Mouse (Mus musculus): ENCODE measurements around the gene Jph4. TPM values are rescaled to one million over a fixed set of nuclear protein-coding genes. Genes with fewer than 3 reads are reported as not detected.

The Jph4 gene
- 2.6 and 2.9 TPM in 2 replicates for polyA plus RNA-seq (2016; fragmentation: Nextera tagmentation; extraction: Ambion mirVana)

- H3K4me2 ChIP-seq (replicated peaks) = peak within 1 kb of the TSS; percentile 100
- H3K4me1 ChIP-seq = peaks cover 25% of the 10 kb centered on the region
- 0 out of 2 replicates have a peak within 1 kb of the TSS, but pooled peaks have one; percentile 54 for H3K27ac ChIP-seq
- peak within 1 kb of the TSS; percentile 65 for H3K4me3 ChIP-seq
- peaks cover 57% of the 10 kb centered on the region for H3K27me3 ChIP-seq
- 4% methylated on average over 21 of the region's 21 CpGs for WGBS
- H3K9me3 ChIP-seq = no peaks in the 10 kb centered on the region
- peak within 1 kb of the TSS; percentile 67 for H3K9ac ChIP-seq
- no peak for ATAC-seq (ENCODE audit: insufficient number of reproducible peaks, insufficient read depth, low FRiP score, low TSS enrichment)
- no peaks in the 10 kb centered on the region for H3K36me3 ChIP-seq
These were observed at the start of gene Jph4 for GRCm38 (mm10) chr14:55116425-55117200. TSS of gene Jph4 (minus strand) at chr14:55116935.

- H3K4me2 ChIP-seq (replicated peaks) = no peak overlapping the region
- peaks cover 6% of the 10 kb centered on the region; the same call in 1 of the 2 replicates for H3K27me3 ChIP-seq
- WGBS = 45% methylated on average over 5 of the region's 5 CpGs
- H3K4me1 ChIP-seq = peaks cover 6% of the 10 kb centered on the region; the same call in 1 of the 2 replicates
- H3K4me3 ChIP-seq = no peak overlapping the region
- H3K27ac ChIP-seq = no peak overlapping the region
- no peaks in the 10 kb centered on the region for H3K36me3 ChIP-seq
- no peak for ATAC-seq (ENCODE audit: insufficient number of reproducible peaks, insufficient read depth, low FRiP score, low TSS enrichment)
- no peak overlapping the region for H3K9ac ChIP-seq
- no peaks in the 10 kb centered on the region for H3K9me3 ChIP-seq
These were observed 47.6 kb upstream of the Jph4 start for GRCm38 (mm10) chr14:55164172-55164806.

- no peaks in the 10 kb centered on the region for H3K36me3 ChIP-seq
- peaks cover 6% of the 10 kb centered on the region; the same call in 1 of the 2 replicates for H3K4me1 ChIP-seq
- H3K9ac ChIP-seq = no peak overlapping the region
- H3K27ac ChIP-seq = no peak overlapping the region
- H3K4me2 ChIP-seq (replicated peaks) = no peak overlapping the region
- H3K9me3 ChIP-seq = no peaks in the 10 kb centered on the region
- H3K27me3 ChIP-seq = no peaks in the 10 kb centered on the region
- WGBS = 79% methylated on average over 4 of the region's 4 CpGs
- ATAC-seq (ENCODE audit: insufficient number of reproducible peaks, insufficient read depth, low FRiP score, low TSS enrichment) = no peak
- no peak overlapping the region for H3K4me3 ChIP-seq
These were observed 45.4 kb upstream of the Jph4 start for GRCm38 (mm10) chr14:55162168-55162567.

DNA sequence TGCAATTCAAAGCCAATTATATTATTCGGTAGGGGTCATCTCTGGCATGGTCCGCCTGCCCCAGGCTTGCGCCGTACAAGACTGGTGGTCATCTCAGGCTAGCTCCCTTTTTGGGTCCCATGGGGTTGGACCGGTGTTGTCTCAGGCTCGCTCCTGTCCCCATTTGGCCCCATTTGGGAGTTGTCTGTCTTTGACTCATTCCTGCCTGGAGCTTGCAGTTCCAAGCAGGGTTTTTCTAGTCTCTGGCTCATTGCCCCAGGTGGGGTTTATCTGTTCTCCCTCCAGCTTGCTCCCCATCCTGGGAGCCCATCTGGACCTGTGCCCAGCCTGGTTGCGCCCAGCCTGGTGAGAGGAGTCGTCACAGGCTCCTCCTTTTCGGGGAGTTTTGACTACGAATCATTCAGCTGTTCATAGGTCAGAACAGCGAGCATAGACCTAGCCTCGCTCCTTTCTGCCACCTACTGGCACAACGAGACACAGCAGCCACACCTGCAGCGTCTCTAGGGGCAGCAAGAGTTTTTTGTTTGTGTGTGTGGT is 44.4 kb upstream of the Jph4 start:
- ATAC-seq (ENCODE audit: insufficient number of reproducible peaks, insufficient read depth, low FRiP score, low TSS enrichment) = peak; percentile 63; the same call in 1 of the 2 replicates
- Histone ChIP-seq H3K36me3 (no peaks in the 10 kb centered on the region), H3K4me3 (no peak overlapping the region), H3K4me1 (peaks cover 6% of the 10 kb centered on the region; the same call in 1 of the 2 replicates), H3K27me3 (no peaks in the 10 kb centered on the region), H3K27ac (no peak overlapping the region), H3K4me2 (replicated peaks) (peak overlapping the region; percentile 38; the same call in 1 of the 2 replicates), H3K9ac (no peak overlapping the region), H3K9me3 (no peaks in the 10 kb centered on the region)
- 29% methylated on average over 14 of the region's 14 CpGs for WGBS

- 0 out of 2 replicates have a peak overlapping the region, but pooled peaks have one; percentile 38 for H3K4me2 ChIP-seq (replicated peaks)
- H3K27ac ChIP-seq = no peak overlapping the region
- H3K27me3 ChIP-seq = no peaks in the 10 kb centered on the region
- ATAC-seq (ENCODE audit: insufficient number of reproducible peaks, insufficient read depth, low FRiP score, low TSS enrichment) = peak; percentile 54; the same call in 1 of the 2 replicates
- WGBS = 81% methylated on average over 10 of the region's 10 CpGs
- H3K4me3 ChIP-seq = no peak overlapping the region
- no peaks in the 10 kb centered on the region for H3K9me3 ChIP-seq
- no peak overlapping the region for H3K9ac ChIP-seq
- H3K36me3 ChIP-seq = no peaks in the 10 kb centered on the region
- peaks cover 6% of the 10 kb centered on the region; the same call in 1 of the 2 replicates for H3K4me1 ChIP-seq
These were observed 43.7 kb upstream of the Jph4 start for GRCm38 (mm10) chr14:55160251-55161071.

- 65% methylated on average over 12 of the region's 12 CpGs for WGBS
These were observed 40.8 kb upstream of the Jph4 start for GRCm38 (mm10) chr14:55157322-55158065.

GRCm38 (mm10) chr14:55152951-55153481 is 36.3 kb upstream of the Jph4 start:
- H3K27ac ChIP-seq = no peak overlapping the region
- no peaks in the 10 kb centered on the region for H3K27me3 ChIP-seq
- H3K9me3 ChIP-seq = no peaks in the 10 kb centered on the region
- H3K9ac ChIP-seq = no peak overlapping the region
- H3K4me2 ChIP-seq (replicated peaks) = no peak overlapping the region
- 88% methylated on average over 16 of the region's 16 CpGs for WGBS
- no peaks in the 10 kb centered on the region for H3K4me1 ChIP-seq
- no peak overlapping the region for H3K4me3 ChIP-seq
- no peaks in the 10 kb centered on the region for H3K36me3 ChIP-seq
- ATAC-seq (ENCODE audit: insufficient number of reproducible peaks, insufficient read depth, low FRiP score, low TSS enrichment) = no peak

More at GRCm38 (mm10) chr14:55157322-55158065, 40.8 kb upstream of the Jph4 start:
- Histone ChIP-seq H3K4me2 (replicated peaks) (no peak overlapping the region), H3K27me3 (no peaks in the 10 kb centered on the region), H3K4me3 (no peak overlapping the region), H3K36me3 (no peaks in the 10 kb centered on the region), H3K9ac (no peak overlapping the region), H3K9me3 (no peaks in the 10 kb centered on the region), H3K4me1 (no peaks in the 10 kb centered on the region), H3K27ac (no peak overlapping the region)
- ATAC-seq (ENCODE audit: insufficient number of reproducible peaks, insufficient read depth, low FRiP score, low TSS enrichment) = no peak

DNA sequence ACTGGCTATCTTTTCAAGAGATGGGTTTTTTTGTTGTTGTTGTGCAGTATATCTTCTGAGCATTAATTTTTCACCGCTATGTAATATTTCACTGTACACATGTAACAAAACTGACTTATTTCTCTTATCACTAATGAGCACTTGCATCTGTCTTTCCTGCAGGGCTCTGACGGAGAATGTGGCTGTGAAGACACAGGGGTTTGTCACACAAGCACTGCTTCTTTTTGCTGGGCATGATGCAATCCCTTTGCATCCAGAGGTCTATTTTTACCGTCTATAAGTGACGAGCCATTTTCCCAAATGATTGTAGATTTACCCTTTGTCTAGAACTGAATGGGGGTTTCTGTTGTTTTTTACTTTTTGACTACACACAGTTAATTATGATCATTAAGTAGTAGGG is 35.4 kb upstream of the Jph4 start:
- H3K4me2 ChIP-seq (replicated peaks) = no peak overlapping the region
- H3K9me3 ChIP-seq = no peaks in the 10 kb centered on the region
- H3K27ac ChIP-seq = no peak overlapping the region
- H3K9ac ChIP-seq = no peak overlapping the region
- H3K4me3 ChIP-seq = no peak overlapping the region
- ATAC-seq (ENCODE audit: insufficient number of reproducible peaks, insufficient read depth, low FRiP score, low TSS enrichment) = no peak
- no peaks in the 10 kb centered on the region for H3K27me3 ChIP-seq
- WGBS = 83% methylated on average over 4 of the region's 4 CpGs
- H3K36me3 ChIP-seq = no peaks in the 10 kb centered on the region
- no peaks in the 10 kb centered on the region for H3K4me1 ChIP-seq

GRCm38 (mm10) chr14:55150985-55151384 is 34.2 kb upstream of the Jph4 start:
- Histone ChIP-seq H3K9me3 (no peaks in the 10 kb centered on the region), H3K27me3 (no peaks in the 10 kb centered on the region), H3K4me3 (no peak overlapping the region), H3K36me3 (no peaks in the 10 kb centered on the region), H3K4me2 (replicated peaks) (no peak overlapping the region), H3K4me1 (no peaks in the 10 kb centered on the region), H3K9ac (no peak overlapping the region), H3K27ac (no peak overlapping the region)
- ATAC-seq (ENCODE audit: insufficient number of reproducible peaks, insufficient read depth, low FRiP score, low TSS enrichment) = no peak
- WGBS = 87% methylated on average over 5 of the region's 5 CpGs

GRCm38 (mm10) chr14:55149041-55149440 is 32.3 kb upstream of the Jph4 start:
- H3K9me3 ChIP-seq = no peaks in the 10 kb centered on the region
- H3K36me3 ChIP-seq = no peaks in the 10 kb centered on the region
- ATAC-seq (ENCODE audit: insufficient number of reproducible peaks, insufficient read depth, low FRiP score, low TSS enrichment) = no peak
- no peak overlapping the region for H3K9ac ChIP-seq
- H3K27me3 ChIP-seq = no peaks in the 10 kb centered on the region
- no peak overlapping the region for H3K4me2 ChIP-seq (replicated peaks)
- 72% methylated on average over 5 of the region's 5 CpGs for WGBS
- H3K27ac ChIP-seq = no peak overlapping the region
- H3K4me1 ChIP-seq = no peaks in the 10 kb centered on the region
- no peak overlapping the region for H3K4me3 ChIP-seq
